Mouse (Mus musculus) urinary bladder, postnatal 4 days (tissue): ENCODE measurements at regions not wholly inside any gene's neighbourhood (a gene's known extent, or its start where the extent isn't known, plus 50 kb on each side); places are given as distances from the start of the nearest gene placed in this dataset.

Experiments used
- DNase-seq, 2 experiments: peaks; one replicate each; pipeline ENCODE4 v3.0.0; 2021 to 2022; ENCODE audit warnings: low spot score in 2 of 2

DNA sequence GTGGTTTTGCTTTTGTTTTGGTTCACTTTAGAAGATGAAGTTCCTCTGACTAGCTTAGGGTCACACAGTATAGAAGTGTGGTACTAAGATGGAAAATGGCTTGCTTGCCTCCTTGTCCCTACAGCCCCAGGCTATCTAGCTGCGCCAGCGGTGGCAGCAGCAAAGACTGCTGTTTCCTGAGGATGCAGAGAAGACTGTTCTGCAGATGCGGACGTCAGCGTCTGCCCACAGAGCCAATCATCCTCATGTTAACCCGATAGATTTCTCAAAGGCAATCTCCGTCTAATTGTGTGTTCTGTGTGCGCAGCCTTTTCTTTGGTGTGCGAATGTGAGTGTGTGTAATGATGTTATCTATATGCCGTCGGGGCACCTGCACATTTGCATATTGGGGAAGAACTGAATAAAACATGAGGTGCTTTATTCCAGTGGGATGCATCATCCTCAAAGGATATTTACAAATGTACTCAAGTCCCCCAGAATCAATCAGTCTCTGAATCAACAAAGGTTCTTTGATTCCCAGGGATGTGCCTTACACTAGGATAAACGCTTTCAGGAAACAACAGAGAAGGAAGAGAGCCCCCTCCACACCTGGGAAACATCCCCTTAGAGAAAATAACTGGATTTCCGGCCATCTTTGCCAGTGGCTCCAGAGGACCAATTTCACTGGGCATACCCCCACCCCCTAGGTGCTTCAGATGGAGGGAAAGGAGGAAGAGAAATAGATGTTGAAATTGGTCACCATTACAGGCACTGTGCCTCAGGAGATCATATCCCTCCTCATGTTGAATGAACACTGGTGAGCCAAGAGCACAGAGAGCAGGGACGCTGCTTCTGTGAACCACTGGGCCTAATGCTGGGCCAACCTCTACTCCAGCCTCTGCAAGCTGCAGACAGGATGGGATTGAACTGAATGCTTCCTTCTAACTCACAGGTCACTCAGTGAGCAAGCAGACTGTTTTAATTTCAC, 409.7 kb upstream of the Plxna2 start:
- DNase-seq: no peak

DNA sequence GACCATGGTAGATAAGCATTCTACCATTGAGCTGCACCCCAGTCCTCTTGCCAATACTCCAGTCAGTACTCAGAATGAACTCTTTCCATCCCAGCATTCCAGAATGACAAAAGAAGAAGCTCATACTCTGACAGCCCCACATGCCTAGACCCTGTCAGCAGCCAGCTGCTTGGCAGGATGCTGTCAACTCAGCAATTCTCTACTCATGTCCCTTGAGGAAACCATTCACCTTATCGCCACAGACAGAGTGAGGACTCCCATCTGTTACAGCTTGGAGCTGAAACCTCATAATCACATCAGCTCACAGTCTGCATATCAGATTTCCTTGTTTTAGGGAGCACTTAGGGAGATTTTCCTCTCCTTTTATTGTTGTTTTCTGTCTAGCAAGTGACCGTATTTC, 420.5 kb upstream of the Plxna2 start:
- DNase-seq: no peak

- no peak for DNase-seq
These were observed 435.7 kb upstream of the Plxna2 start for GRCm38 (mm10) chr1:194182293-194182692.

GRCm38 (mm10) chr1:194161469-194161868, 456.5 kb upstream of the Plxna2 start:
- no peak for DNase-seq

DNA sequence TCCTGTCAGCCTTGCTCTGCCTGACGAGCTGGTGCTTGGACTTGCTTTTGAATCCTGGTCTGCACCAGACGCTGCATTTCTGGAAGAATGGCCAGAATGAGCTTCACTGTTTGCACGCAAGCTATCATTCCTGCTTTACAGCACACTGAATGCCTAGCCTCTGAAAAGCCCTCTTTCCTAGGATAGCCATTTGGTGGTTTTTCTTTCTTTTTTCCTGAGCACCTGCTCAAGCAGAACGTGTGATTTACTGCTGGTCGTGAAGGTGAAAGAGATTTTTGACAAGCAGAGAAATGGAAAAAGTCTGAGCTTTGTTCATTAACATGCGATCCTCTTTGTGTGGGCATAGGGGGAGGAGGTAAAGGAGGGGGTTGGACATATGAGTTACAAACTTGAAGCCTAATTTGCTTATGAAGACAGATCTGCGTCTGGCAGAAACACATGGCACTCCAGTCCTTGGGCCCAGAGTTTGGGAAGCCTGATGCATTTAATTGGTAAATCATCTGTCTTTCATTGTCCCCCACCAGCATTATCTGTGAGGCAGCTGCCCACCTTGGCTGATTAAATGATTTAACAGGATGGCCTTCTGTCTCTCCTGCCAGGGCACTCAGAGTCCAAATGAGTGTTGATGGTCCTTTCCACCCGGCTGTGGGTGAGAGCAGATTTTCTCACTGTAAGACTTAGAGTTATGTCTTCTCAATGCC, 457.1 kb upstream of the Plxna2 start:
- DNase-seq: no peak

DNA sequence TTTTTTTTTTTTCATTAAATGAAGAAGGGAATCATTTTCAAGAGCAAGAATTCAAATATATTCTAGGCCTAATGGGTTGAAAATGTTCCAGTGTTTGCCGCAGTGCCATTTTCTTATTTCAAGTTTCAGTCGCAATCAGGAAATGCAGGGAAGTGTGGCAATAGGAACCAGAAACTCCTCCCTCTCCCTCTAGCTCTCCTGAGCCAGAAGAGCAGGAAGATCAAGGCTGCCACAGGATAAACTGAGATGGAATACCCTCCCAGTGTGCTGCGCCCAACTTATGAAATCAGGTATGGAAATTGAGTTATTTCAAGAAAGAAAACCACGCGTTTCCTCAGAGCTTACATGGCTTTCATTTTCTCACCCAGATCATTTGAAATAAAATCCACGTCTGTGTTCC, 460.8 kb upstream of the Plxna2 start:
- DNase-seq: no peak

DNA sequence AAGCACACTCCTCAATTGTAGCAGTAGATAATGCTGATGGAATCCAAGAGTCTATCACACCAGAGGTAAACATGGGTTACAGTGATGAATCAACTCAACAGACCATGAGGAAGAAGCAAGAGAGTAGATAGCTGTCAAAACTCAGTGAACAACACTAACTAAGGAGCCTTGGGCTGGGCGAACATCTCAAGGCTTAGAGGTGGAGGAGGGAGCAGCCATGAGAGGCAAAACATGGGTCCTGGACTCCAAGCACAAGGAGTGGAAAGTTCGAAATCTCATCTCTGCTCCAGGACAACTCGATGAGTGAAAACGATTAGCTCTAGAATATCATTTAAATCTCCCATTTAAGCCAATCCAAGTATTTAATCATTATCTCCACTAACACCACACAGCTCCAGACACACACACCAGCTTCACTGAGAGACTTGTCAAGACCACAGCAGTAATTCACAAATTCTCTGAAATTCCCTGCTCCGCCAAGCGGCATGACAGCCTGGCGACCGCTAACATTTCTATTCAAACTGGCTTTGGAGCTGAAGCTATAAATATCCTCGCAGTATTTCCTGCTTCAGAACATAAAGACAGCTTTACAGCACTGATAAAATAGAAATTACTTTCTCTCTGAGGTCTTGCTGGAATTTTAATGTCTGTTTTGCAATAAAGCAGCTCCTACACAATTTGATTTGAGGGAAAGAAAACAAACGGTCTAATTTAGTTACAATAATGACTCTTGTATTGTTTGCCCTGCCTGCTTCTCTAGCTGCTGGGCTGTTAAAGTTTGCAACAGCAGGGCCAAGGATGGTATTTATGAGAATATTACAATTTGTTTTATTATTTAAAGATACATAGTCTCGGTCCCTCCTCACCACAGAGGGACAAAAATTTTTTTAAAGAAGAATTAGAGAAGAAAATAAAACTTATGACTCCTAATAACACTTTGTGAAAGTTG, 469.3 kb upstream of the Plxna2 start:
- peak in 1 of 2 experiments; percentile 18 for DNase-seq

DNA sequence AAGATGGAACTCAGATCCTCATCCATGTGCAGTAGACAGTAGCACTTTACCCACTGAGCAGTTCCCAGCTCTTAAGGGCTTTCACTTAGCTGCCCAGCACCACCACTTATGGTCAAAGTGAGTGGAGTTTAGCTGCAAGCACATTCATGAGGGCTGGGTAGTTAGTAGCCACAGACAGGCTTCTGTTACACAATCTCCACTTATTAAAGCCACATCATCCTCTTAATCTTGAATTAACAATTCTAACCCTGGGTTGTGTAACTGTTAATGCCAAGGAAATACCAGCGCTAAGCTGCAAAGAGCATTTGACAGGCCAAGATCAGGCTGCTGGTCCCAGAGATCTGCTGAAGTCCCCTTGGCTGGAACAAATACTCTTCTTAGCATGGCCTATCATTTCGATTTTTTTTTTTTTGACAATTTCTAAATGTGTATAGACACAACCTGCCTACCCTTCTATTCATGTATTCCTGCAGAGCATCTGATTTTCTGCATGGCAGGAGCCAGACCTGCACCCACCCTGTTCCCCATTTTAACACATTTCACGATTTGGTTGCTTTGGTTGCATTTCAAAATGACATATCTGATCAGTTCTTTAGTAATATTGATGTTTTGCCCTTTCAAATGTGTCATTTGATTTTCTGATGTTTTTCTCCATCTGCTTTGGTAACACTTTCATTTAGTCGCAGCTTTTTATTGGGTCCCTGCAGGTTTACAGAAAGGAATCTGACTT, 500.2 kb upstream of the Plxna2 start:
- DNase-seq: no peak

DNA sequence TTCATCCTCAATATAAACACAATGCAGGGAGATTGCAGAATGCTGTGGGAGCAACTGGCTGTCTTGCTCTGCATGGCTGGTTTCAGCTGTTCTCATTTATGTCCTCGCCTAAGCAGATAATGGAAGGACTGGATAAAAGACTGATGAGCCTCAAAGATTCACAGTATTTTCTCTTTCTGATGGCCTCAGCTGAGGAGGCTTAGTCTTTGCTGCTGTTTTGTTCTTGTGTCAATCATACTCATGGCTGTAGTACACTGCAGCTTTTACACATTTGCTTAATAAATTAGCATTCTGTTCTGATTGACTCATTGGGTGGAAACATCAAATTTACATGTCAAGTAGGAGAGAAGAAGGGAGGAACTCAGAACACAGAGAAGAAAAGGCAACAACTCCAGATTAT, 503.6 kb upstream of the Plxna2 start:
- no peak for DNase-seq

GRCm38 (mm10) chr1:194111931-194112330, 506.1 kb upstream of the Plxna2 start:
- no peak for DNase-seq

DNA sequence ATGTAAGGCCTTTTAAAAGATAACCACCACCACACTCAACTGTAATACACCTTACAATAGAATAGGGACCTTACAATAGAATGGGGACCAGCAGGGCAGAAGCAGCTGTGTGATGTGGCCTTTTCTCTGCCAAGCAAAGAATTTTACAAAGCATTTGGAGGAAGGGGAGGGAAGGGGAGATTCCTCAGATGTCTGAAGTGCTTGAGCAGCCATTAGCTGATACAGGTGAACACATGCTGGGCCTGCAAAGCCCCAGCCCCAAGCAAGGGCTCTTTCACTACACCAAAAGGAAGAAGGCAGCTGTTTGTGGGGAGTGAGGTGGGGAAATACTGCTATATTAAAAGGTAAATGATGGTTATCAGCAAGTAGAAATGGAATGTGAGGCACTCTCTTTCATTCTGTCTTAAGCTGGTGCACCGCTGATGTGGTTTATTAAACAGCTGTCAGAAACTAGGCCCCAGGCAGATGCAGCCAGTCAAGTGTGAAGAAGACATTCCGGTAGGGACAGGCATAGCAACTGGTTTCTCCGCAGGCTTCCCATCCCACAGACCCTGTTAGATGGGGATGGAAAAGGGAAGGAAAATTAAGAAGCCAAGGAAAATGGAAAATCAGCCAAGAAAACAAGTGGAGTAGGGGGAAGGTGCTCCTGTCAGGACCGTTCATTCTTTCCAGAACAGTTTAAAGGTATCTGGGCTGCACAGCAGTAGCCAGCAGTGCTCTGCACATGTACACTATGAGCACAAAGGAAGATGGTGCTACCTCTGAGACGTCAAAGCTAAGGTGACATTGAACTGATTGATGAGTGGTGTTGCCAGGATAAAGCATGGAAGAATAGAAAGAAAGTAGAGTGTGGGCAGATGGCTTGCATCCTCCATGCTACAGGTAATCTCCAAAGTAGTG, 508.6 kb upstream of the Plxna2 start:
- no peak for DNase-seq

DNA sequence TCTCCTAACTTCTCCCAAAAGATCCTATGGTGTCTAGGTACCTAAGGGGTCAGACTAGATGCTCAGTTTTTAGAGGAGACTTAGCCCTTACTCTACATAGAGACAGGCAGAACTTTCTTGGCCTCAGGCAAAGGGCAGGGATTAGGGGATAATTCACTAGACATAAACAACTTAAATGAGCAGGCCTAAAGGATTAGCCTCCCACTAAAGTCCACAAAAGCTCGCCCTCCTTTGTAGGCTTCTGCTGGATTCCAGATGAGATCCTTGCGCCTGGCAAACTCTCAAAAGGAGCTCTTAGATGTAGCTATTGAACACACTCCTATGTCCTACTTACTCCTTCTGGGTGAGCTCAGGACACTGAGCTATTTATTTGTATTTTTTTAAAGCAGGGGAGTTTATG, 509.9 kb upstream of the Plxna2 start:
- DNase-seq: no peak

DNA sequence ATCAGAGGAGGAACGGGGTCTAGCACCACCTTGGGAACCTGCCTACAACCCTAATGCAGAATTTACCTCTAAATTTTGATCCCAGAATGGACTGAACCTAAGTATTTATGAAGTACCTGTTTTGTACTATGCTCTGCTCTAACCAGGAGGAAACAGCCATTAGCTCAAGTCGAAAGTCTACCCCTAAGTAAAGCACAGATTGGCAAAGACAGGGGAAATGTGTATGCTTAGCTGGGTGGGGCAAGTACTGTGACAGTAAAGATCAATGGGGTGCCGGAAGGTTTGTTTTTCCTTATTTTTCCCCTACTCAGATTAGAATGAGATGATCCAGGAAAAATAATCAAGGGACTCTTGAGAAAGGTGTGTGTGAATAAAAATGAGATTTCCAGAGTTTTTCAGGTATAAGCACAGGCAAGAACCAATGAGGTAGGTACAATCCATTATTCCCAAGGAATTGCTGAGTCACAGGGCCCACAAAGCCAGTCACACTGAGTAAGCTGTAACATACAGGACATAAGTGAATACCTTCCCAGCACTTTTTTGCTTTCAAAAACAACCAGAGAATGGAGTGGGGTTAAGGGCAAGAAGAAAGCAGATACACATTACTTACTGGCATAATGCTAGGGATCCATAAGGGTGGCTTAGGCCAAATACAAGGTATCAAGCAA, 510.6 kb upstream of the Plxna2 start:
- DNase-seq: no peak

- DNase-seq: no peak
These were observed 528.0 kb upstream of the Plxna2 start for GRCm38 (mm10) chr1:194089918-194090548.

DNA sequence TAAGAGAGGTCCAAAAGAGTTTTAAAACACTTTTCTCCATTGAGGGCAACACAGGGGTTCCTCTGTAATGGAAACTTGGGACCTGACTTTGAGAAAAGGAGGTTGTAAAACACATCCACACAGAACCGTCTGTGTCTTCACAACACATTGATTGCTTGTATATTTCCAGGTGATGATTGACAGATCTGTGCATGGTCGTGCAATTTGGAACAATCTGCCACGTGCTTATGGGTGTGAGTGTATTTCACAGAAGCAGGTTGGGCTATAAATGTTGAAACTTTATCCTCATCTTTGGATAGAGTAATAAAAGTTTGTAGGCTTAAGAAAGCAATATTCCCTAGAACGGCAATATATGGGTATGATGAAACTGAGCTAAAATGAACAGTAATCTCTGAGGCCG, 559.5 kb upstream of the Plxna2 start:
- no peak for DNase-seq

DNA sequence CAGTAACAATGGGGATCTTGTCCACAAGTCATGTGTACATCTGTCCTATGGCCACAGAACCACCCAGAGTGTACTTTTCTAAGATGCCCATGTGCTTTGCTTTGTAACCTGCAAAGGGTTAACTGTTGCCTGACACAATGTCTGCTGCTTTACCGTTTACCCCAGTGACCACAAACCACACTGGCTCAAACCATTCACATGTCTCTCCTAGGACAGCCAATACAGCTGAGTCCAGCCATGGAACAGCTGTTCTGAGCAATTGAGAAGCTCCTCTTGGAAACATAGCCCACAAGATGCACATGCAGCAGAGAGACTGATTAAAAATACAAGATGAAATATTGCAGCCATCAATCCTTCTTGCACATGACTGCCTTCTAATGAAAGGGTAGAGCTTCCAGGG, 561.5 kb upstream of the Plxna2 start:
- no peak for DNase-seq

DNA sequence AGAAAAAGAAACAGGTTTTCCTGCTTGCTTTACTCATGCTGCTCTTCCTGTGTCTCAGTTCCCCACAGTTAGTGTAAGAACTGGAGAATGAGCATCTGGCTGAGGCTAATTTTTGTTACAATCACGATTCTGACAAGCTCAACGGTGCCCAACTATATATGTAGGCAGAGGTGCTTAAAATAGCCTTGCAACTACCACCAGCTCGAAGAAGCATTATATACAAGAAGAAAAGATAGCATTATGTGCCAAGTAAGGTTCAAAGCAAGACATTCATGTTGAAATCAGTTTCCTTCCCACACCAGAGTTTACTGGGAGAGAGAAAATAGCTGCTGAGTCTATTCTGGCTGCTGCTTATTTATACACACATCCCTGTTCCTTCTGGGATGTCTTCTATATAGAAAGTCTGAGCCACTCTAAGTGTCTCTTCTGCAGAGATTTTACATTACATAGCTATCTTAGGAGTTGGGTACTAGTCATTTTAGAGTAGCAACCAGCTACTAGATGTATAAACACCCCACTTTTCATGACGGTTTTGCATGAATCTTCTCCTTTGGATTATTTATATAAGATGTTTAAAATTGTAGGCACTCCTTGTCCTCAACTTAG, 568.2 kb upstream of the Plxna2 start:
- DNase-seq: no peak
